Mouse (Mus musculus) CD4-positive helper T cell, adult 2 months (primary cell): ENCODE data around the gene Zfp324.

Experiments
- DNase-seq: peaks from one replicate; pipeline ENCODE4 v3.0.0-alpha.2; 2012; ENCODE audit warnings: low read depth, missing footprints, low spot score

Gene Zfp324

DNA sequence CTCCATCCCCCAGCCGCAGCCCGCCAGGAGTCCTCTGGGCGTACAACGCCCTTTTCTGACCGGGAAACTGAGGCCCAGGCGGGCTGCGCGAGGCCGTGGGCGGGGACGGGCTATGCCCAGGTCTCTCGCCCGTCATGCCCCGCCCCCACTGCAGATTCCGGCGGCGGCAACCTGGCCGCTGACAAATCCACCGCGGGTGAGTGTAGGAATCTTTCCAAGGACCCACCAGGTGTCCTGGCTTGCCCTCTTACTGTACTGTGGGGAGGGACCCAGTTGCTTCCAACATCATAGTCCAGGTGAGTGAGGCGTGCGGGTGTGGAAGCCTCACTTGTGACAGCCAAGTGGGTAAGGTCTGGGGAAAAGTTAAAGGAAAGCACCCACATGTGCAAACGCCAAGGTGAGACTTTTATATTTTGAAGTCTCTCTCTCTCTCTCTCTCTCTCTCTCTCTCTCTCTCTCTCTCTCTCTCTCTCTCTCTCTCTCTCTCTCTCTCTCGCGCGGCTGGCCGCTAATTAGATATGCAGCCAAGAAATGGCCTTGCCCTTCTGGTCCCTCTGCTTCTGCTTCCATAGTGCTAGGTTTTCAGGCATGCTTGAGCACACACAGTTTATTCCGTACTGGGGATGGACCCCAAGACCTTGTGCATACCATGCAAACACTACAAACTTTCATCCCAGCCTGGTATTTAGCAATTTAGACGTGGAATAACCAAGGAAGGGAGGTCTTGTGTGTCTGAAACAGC lies 637 bp downstream of the Zfp324 start:
- DNase-seq = peak; percentile 76

DNA sequence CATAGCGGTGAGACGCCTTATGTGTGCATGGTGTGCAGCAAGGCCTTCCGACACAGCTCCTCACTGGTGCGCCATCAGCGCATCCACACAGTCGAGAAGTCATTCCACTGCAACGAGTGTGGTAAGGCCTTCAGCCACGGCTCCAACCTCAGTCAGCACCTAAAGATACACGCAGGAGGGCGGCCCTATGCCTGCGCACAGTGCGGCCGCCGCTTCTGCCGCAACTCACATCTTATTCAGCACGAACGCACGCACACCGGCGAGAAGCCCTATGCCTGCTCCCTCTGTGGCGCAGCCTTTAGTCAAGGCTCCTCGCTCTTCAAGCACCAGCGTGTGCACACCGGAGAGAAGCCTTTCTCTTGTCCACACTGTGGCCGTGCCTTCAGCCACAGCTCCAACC lies 5.3 kb downstream of the Zfp324 start:
- no peak for DNase-seq

DNA sequence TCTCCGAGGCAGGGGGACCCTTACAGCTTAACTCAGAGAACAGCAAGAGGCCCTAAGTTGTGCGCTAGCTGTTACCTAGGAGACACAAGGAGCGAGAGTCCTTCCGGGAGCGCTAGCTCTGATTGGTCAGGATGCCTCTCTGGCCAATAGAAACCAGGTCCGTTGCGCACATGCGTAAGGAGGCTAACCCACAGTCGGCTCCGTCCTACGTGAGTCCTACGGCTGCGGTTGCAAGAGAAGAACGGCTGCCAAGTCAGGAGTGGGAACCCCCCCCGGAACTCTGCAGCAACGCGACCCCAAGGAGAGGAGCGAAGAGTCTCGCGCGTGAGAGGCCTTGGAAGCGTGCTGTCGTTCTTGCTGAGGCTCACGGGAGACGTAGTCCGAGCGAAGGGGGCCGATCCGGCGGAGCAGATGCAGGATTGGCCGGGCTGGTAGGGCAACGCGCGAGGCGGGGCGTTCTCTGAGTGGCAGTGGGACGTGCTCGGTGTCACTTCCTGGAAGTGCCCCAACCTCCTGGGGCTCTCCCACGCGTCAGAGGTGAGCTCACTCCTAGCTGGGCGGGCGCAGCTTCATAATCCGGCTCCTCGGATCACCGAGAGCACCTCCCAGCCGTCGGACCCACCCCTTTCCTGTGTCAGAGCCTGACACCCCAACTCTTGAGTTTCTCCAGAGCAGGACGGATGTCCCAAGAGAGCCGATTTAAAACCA lies 12.2 kb downstream of the Zfp324 start, which contains the start of gene Zfp446:
Gene Zfp446 (plus strand): TSS at position 167 of the 708 bp plus-strand sequence.
- peak; percentile 99 for DNase-seq

DNA sequence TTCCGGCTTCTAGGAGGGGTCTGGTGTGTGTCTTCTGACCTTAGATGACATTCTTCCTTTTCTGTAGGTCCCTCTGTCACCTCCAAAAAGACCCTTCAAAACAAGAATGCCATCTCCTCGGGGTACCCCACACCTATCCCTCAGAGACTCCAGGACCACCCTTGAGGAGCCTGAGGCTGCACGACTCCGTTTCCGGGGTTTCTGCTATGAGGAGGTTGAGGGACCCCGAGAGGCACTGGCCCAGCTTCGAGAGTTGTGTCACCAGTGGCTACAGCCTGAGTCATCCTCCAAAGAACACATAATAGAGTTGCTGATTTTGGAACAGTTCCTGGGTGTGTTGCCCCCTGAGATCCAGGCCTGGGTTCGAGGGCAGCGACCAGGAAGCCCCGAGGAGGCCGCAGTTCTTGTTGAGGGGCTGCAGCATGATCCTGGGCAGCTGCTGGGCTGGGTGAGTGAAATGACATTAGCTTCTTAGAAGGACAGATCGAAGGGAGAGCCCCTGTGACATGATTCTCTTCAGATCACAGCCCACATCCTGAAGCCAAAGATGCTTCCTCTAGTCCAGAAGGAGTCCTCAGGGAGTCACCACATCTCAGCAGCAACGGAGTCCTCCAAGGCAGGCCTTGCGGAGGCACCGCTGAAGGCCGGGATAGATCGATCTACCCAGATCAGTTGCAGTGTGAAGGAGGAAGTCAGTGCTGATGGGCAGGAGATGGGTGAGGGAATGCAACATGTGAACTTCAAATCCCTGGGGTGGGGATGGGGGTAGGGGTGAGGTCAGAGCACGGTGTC lies 13.5 kb downstream of the Zfp324 start:
- peak; percentile 35 for DNase-seq

DNA sequence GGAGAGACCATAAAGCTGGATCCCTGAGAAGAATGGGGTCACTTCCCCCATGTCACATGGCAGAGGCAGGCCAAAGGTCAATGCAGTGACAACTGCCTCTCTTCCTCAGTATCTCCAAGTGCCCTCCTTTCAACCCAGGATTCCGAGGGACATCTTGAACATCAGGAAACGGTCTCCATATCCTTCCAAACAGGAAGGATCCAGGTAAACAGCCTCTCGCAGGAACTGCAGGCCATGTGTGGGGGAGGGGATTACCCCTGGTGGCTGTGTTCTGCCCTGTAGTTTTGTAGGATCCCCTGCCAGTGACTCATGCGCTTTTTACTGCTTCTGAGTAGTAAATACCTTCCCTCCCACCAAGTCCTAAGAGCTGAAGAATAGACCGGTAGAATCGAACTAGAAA lies 14.1 kb downstream of the Zfp324 start:
- DNase-seq = peak; percentile 16

DNA sequence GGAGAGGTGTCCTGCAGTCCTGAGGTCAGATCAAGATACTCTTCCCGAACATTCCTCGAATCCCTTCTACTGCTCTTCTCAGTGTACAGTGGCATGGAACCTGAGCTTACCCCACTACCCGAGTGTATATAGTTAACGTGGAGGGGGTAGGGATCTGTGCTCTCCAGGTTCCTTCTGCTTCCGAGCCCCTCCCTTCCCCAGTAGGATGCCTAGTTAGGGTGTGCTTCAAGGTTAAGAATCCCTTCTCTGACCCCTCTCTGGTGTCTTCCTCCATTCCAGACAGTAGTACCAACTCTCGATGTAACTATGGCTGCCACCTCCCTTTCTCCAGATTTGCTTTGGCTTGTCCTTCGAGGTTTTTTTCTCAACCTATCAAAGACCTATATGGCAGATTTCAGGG lies 14.7 kb downstream of the Zfp324 start:
- DNase-seq = no peak

DNA sequence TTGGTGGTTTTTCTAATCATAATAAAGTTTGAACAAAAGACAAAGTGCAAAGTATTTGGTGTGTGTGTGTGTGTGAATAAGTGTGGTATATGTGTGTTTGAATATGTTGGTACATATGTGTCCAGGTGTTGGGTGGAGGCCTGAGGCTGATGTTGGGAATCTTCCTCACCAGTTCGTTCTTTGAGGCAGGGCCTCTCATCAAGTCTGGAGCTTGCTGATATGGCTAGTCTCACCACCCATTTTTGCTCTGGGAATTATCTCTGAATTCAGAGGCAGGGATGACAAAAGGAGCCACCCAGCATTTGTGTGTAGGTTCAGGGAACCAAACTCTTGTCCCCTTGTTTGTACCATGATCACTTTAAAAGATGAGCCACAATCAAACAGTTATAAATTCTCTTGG lies 20.1 kb downstream of the Zfp324 start:
- no peak for DNase-seq

DNA sequence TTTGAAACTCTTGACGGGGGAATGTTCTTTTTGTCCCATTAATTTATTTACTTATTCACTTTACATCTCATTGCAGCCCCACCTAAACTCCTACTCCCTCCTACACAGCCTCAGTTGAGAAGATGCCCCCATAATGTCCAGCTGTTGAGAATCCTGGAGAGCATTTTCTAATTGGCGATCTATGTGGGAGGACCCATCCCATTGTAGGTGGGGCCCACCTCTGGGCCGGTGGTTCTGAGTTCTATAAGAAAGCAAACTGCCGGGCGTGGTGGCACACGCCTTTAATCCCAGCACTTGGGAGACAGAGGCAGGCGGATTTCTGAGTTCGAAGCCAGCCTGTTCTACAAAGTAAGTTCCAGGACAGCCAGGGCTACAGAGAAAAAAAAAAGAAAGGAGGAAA lies 21.3 kb downstream of the Zfp324 start:
- no peak for DNase-seq

DNA sequence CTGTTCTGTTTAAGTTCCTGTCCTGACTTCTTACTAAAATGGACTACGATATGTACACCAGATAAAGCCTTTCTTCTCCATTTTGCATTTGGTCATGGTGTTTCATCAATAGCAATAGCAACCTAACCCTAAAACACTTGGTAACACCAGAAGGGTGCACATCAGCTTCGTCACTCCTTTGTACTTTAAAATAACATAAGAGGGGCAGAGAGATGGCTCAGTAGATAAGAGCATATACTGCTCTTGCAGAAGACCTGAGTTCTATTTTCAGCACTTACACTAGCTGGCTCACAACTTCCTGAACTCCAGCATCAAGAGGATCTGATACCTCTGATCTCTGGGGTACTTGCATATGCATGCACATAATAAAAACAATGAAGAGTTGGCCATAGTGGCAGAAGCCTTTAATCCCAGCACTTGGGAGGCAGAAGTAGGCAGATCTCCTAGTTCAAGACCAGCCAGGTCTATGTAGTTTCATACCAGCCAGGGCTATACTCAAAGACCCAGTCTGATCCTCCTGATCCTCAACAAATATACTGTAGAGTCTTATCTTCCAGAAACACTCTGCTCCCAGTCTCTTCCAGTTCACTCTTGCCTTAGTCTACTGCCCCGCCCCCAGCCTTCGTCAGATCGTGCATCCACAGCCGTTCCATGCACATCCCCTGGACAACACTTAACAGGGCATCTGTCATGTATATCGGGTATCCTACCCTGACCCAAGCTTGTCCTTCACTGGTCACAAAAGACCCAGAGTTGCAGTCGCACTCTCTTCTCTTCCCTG lies 22.0 kb downstream of the Zfp324 start:
- DNase-seq = no peak

DNA sequence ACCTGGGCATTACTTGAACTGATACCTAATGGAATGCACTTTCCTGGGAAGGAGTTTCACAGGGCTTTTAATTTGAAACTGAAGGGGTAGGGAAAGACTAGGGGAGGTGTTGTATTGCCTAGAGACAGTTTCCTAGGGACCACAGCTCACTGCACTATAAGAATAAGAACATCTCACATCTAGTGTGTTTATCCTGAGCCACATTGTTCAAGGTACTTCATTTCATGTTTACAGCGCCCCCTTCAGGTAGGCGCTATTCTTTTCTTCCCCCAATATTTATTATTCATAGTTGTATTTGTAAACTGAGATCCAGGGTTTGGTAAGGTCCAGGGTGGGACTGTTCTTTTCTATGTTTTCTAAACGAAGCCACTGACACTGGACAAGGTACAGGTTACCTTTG lies 26.6 kb downstream of the Zfp324 start:
- DNase-seq = peak; percentile 70

DNA sequence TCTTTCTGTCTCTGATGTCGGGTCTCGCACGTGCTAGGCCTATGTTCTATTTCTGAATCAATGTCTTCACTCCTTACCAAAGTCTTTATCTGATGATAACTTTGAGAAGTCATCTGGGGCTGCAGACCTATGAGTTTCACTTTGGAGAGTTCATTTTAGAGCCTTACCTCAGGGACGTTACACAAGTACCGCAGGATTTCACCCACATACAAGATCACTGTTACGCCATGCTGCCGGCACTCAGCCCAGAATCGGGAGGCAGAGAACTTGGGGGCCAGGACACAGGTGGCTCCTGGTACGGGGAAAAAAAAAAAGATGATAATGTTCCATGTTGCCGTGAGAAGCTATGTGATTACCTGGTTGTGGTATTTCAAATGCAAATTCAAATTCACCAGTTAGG lies 27.5 kb downstream of the Zfp324 start:
- no peak for DNase-seq

DNA sequence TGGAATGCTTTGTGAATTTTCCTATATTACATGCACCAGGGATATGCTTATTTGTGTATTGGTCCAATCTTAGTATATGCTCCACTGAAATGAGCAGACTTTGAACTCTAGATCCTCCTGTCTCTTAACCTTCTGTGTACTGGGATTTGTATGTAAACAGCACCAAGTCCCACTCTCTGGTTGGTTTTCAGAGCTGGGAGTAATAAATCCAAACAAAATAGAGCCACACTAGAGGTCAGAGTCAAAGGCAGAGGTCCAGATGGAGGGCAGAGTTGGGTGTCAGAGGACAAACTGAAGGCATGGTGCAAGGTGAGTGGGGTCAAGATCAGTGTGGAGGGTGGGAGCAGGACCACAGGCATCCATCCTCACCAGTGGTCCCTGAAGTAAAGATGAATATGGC lies 30.2 kb downstream of the Zfp324 start:
- DNase-seq = no peak

DNA sequence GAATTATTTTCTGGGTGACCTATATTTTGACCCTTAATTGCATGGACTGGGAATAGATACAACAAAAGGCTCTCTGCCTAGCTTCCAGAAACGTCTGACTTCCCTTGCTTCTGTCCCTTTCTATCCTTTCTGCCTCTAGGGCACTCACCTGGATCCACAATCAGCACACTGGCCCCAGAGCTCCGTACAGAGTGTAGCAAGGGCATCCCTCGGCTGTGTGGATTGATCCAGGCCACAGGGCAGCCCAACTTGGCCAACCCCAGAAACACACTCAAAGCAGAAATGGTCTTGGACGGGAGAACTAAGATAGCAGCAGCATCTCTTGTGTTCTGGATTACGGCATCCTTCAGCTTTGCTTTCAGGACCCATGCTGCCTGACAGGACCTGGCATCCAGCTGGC lies 31.6 kb downstream of the Zfp324 start:
- DNase-seq = no peak

DNA sequence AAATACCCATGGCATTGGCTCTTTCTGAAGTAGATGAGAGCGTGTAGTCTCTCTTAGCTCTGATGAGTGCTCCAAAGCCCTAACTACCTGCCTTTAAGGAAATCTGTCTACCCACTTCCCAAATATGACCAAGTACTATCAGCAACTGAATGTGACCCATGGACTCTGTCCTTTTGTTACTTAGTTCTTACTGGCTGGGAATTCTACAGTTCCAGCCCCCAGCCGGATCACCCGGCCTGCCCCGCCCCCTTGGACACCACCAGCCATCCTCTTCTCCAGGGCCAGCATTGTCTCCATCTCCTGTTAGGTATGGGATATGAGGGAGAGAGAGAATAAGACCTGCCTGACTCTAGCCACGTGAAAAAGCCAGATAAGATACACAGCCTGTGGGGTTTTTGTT lies 32.4 kb downstream of the Zfp324 start, which contains the start of gene Slc27a5:
Gene Slc27a5 (minus strand): TSS at position 140 of the 400 bp plus-strand sequence.
- DNase-seq = no peak

DNA sequence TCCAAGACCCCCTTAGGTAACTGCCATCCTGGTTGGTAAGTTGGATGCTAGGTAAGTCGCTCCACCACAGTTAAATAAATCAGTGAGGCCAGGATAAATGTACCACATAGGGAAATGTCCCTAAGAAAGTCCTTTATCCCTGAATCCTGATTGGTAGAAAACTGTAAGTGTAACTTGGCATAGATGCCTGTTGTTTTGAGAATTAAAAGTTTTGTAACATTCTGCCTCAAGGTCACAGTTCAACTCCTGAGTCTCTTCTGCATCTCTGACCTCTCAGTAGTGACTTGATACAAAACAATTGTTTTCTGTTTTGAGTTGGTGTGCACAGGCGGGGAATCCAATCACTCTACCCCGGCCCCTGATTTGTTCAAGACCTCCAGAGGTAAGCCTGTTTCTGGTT lies 33.2 kb downstream of the Zfp324 start, which contains the start of gene Trim28:
Gene Trim28 (plus strand): TSS at position 264 of the 400 bp plus-strand sequence.
- DNase-seq = no peak

DNA sequence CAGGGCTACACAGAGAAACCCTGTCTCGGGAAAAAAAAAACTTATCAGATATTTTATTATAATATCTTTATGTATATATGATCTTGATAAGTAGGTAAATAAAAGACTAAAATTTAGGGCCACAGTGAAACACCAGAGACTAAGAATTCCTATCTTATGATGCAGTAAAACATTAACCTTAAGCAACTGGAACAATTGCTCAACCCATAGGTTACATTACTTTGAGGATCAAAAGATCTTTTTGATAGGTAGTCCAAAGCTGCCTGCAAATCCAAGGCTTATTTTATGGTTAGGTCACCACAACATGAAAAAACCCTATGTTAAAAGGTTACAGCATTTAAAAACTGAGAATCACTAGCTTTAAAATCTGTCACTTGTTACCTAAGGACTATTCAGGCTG lies 35.9 kb downstream of the Zfp324 start:
- no peak for DNase-seq

DNA sequence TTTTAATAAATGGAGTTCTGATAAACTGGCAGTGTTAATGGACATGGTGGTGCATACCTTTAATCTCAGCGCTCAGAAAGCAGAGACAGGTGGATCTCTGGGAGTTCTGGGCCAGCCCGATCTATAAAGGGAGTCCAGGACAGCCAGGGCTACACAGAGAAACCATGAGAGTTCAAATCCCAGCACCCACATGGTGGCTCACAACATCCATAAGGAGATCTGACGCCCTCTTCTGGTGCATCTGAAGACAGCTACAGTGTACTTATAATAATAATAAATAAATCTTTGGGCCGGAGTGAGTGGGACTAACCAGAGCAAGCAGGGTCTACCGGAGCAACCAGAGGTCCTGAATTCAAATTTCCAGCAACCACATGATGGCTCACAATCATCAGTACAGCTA lies 37.7 kb downstream of the Zfp324 start:
- DNase-seq = no peak

DNA sequence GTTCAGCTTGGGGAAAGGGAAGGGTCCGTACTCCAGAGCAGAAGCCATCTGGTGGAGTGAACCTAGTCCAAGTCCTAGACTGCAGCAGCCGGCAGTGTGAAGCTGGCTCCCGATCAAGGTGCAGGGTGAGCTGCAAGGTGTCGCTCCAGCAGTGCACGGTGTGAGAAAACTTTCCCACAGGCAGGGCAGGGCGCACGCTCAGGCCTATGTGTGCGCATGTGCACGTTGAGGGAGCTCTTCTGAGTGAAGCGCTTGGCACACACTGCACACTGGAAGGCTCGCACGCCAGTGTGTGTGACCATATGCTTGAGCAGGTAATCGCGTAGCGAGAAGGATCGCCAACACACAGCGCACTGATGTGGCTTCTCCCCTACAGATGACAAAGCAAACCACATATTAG lies 40.4 kb downstream of the Zfp324 start:
- no peak for DNase-seq

DNA sequence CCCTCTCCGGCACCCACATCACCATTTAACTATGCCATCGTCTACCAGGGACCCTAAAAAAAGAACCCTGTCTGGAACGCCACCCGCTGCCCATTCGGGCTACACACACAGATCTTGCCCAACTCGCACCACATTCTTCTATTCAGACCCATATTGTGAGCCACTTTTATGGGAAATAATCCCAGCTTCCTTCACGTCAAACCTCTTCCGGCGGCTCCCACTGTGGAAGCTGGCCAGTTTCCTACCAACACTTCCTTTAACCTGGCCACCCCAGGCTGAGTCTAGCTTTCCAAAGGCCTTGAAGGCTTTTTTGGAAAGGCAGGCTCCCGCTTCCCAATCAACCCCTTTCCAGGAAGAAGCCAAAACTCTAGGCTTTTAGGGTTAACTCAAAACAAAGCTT lies 40.9 kb downstream of the Zfp324 start:
- no peak for DNase-seq

DNA sequence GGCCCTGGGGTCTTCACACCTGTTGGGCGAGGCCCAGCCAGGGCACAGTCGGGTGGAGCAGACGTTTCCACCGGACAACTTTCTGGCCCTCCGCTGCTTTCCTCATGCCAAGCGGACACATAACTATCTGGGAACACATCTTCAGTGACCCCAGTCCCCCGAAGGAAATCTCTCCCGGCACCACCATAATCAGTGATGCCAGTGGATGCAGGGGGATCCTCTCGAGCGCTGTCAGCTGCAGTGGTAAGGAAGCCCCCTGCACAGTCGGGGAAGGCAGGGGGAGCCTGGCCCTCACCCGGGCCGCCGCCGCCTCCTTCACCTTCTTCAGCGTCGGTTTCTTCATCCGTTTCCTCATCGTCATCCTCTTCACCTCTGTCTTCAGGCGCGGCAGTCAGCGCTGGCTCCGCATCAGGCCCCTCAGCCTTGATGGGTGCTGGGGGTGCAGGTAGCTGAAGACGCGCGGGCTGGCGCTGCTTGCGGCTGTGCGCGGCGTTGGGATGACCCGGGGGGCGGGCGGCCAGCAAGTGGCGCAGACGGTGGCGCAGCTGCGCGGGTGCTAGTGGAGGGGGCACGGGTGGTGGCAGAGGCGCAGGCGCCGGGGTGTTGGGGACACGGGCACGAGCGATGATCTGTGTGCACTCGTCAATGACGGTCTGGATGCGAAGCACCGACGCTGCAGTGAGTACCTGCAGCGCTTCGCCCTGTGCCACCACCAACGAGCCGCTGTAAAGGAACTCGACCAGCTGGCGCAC lies 41.9 kb downstream of the Zfp324 start:
- no peak for DNase-seq
